Mouse (Mus musculus) B cell, adult 62 days (primary cell): Measurements from ENCODE around the gene Afg1l. TPM values are rescaled to one million over a fixed set of nuclear protein-coding genes. Genes with fewer than 3 reads are reported as not detected.

Experiments used
- total RNA-seq: library from RNA; stranded (reverse); gene quantifications from 4 replicates; pipeline ENCODE4 v1.2.4, GENCODE M21; 2023

The Afg1l gene
- total RNA-seq = 7.8 to 9.3 TPM (median 8.3 TPM) in 4 replicates

GRCm38 (mm10) chr10:42478341-42478720 is at the start of gene Afg1l:
Gene Afg1l (minus strand): TSS chr10:42478565.

GRCm38 (mm10) chr10:42501775-42502348 is 23.5 kb upstream of the Afg1l start, which contains the start of gene Snx3:
Gene Snx3 (plus strand): TSS chr10:42502030.

GRCm38 (mm10) chr10:42276507-42277345 is 201.6 kb downstream of the Afg1l start, which contains the start of gene Foxo3:
Gene Foxo3 (minus strand): TSS chr10:42276755.

Other genes starting within 250 kb of the Afg1l start
- gene Foxo3, start 201.8 kb downstream of the Afg1l start, total RNA-seq = 61.9 to 70.9 TPM (median 65.3 TPM) in 4 replicates
- 94.9 to 106 TPM (median 102 TPM) in 4 replicates for gene Snx3, start 23.5 kb upstream of the Afg1l start, total RNA-seq
- not detected in 4 replicates for gene Nr2e1, start 105.1 kb upstream of the Afg1l start, total RNA-seq
- gene Ostm1, start 105.3 kb upstream of the Afg1l start, total RNA-seq = 28.6 to 31.6 TPM (median 30.4 TPM) in 4 replicates